ENCODE assay signal across 27 mouse cellular contexts in the genomic region with DNA sequence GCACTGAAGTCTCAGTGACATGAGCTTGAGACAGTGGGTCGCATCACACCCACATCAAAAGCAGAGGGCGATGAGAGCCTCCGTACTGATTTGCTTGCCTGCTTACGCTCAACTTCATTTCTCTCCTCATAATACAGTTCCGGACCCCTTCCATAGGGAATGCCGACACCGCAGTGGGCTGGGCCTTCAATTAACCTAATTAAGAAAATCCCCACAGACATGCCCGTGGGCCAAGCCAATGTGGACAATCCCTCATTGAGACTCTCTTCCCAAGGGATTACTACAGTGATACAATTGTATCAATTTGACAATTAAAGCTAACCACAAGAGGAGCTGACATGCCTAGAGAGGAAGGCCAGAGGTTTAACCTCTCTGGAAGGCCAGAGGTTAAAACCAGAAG.
"Had no signal": no experiment of that assay in that cellular context is flagged by ENCODE, and none has a peak within 500 bp of the region (broad histone marks: within the 10 kb centered on the region; RNA-seq: fewer than 3 reads in every experiment).

No protein-coding gene starts in this region.

- DNase-seq: kidney, adult 18-20 months; layer of hippocampus, postnatal 36 days; left cerebral cortex, postnatal 4 days; liver, postnatal 0 days; lung, embryonic 14.5 days; right cerebral cortex, adult 18-20 months; right cerebral cortex, postnatal 14 days; right cerebral cortex, postnatal 4 days; spleen, adult 18-20 months; thymus, adult 2 months; thymus, postnatal 14 days; thymus, postnatal 4 days had no signal

- H3K4me2 ChIP-seq: intestine, embryonic 15.5 days; limb, embryonic 12.5 days; limb, embryonic 15.5 days; liver, embryonic 11.5 days; lung, embryonic 14.5 days; midbrain, embryonic 13.5 days; neural tube, embryonic 13.5 days; stomach, embryonic 15.5 days had no signal

- H3K4me1 ChIP-seq: intestine, embryonic 15.5 days; midbrain, embryonic 10.5 days had no signal

- H3K27me3 ChIP-seq: intestine, embryonic 15.5 days; limb, embryonic 12.5 days; limb, embryonic 15.5 days; midbrain, embryonic 13.5 days; neural tube, embryonic 13.5 days; stomach, embryonic 15.5 days had no signal

- H3K27ac ChIP-seq: intestine, embryonic 15.5 days; kidney, postnatal 0 days; layer of hippocampus, adult 2 months; limb, embryonic 12.5 days; limb, embryonic 15.5 days; liver, embryonic 14.5 days; macrophage; midbrain, embryonic 10.5 days; midbrain, embryonic 13.5 days; neural tube, embryonic 13.5 days; stomach, embryonic 15.5 days had no signal

- H3K4me3 ChIP-seq: intestine, embryonic 15.5 days; layer of hippocampus, adult 2 months; limb, embryonic 12.5 days; limb, embryonic 15.5 days; megakaryocyte, embryonic 14.5 days; midbrain, embryonic 10.5 days; midbrain, embryonic 13.5 days; myocyte; neural tube, embryonic 13.5 days; stomach, embryonic 15.5 days had no signal

- H3K9ac ChIP-seq: intestine, embryonic 15.5 days; limb, embryonic 12.5 days; limb, embryonic 15.5 days; liver, embryonic 14.5 days; liver, postnatal 0 days; lung, embryonic 14.5 days; midbrain, embryonic 13.5 days; neural tube, embryonic 13.5 days; stomach, embryonic 15.5 days had no signal

- H3K9me3 ChIP-seq: intestine, embryonic 15.5 days; limb, embryonic 12.5 days; limb, embryonic 15.5 days; megakaryocyte, embryonic 14.5 days; midbrain, embryonic 10.5 days; midbrain, embryonic 13.5 days; neural tube, embryonic 13.5 days; stomach, embryonic 15.5 days had no signal

- ATAC-seq: intestine, embryonic 15.5 days; liver, postnatal 0 days; lung, postnatal 0 days; midbrain, embryonic 13.5 days had no signal

- H3K36me3 ChIP-seq: intestine, embryonic 15.5 days; limb, embryonic 12.5 days; limb, embryonic 15.5 days; midbrain, embryonic 10.5 days; midbrain, embryonic 13.5 days; neural tube, embryonic 13.5 days; stomach, embryonic 15.5 days had no signal
